Mouse (Mus musculus) hindbrain, embryonic 11.5 days (tissue): ENCODE results near the gene Pknox2. TPM values are rescaled to one million over a fixed set of nuclear protein-coding genes. Genes with fewer than 3 reads are reported as not detected.
A peak's percentile ranks its signal among the peaks of the same experiment; 100 is the strongest.

Source experiments
- ATAC-seq: fragments of 200-750 bp; cut with Nextera tagmentation; 2 replicates; pipeline ENCODE4 v1.8.0; 2017; ENCODE audit warnings: mild to moderate bottlenecking, moderate TSS enrichment, moderate library complexity; ENCODE audit not compliant: low FRiP score
- DNase-seq: peaks from one replicate; pipeline ENCODE4 v3.0.0-alpha.2; 2015; ENCODE audit warnings: low spot score
- H3K27ac ChIP-seq: fragments of 300-500 bp; sonication (generic); 2 replicates; pipeline ENCODE4 v1.5.1; 2014; ENCODE audit warnings: mild to moderate bottlenecking, low read depth, low read length
- H3K27me3 ChIP-seq: fragments of 300-500 bp; sonication (generic); 2 replicates; pipeline ENCODE4 v1.6.1; 2014; ENCODE audit warnings: mild to moderate bottlenecking, low read length, moderate library complexity, mixed read lengths; ENCODE audit not compliant: control insufficient read depth, insufficient read depth
- H3K36me3 ChIP-seq: fragments of 300-500 bp; sonication (generic); 2 replicates; pipeline ENCODE4 v1.6.1; 2014; ENCODE audit warnings: mild to moderate bottlenecking, low read length, moderate library complexity, mixed read lengths; ENCODE audit not compliant: control insufficient read depth, insufficient read depth
- H3K4me1 ChIP-seq: fragments of 300-500 bp; sonication (generic); replicated peaks from 2 replicates; pipeline ENCODE4 v1.6.1; 2014; ENCODE audit warnings: low read length, mixed read lengths; ENCODE audit not compliant: control insufficient read depth, insufficient read depth
- H3K4me2 ChIP-seq: fragments of 300-500 bp; sonication (generic); replicated peaks from 2 replicates; pipeline ENCODE4 v1.6.1; 2014; ENCODE audit warnings: mild to moderate bottlenecking, low read depth, low read length
- H3K4me3 ChIP-seq: fragments of 300-500 bp; sonication (generic); 2 replicates; pipeline ENCODE4 v1.5.1; 2014; ENCODE audit warnings: low read depth, low read length
- H3K9ac ChIP-seq: fragments of 300-500 bp; sonication (generic); 2 replicates; pipeline ENCODE4 v1.6.1; 2014; ENCODE audit warnings: low read depth, low read length
- H3K9me3 ChIP-seq: fragments of 300-500 bp; sonication (generic); 2 replicates; pipeline ENCODE4 v1.6.1; 2016; ENCODE audit warnings: low read length; ENCODE audit not compliant: control insufficient read depth
- WGBS: fragments of 180-500 bp; shearing (Covaris S2); extraction: QIAGEN DNeasy Blood & Tissue Kit; methylation state at CpG from one replicate; pipeline ENCODE4 v1.1.7; 2014; 5-methylcytosine and 5-hydroxymethylcytosine counted together
- polyA plus RNA-seq: library from polyadenylated mRNA; unstranded; fragments of >200 nt; fragmentation: Nextera tagmentation; extraction: Ambion mirVana; gene quantifications from 2 replicates; pipeline ENCODE4 v1.2.1, GENCODE M21; 2014

Gene Pknox2
- polyA plus RNA-seq, 1 experiment from 2014 or later: 18.8 TPM

DNA sequence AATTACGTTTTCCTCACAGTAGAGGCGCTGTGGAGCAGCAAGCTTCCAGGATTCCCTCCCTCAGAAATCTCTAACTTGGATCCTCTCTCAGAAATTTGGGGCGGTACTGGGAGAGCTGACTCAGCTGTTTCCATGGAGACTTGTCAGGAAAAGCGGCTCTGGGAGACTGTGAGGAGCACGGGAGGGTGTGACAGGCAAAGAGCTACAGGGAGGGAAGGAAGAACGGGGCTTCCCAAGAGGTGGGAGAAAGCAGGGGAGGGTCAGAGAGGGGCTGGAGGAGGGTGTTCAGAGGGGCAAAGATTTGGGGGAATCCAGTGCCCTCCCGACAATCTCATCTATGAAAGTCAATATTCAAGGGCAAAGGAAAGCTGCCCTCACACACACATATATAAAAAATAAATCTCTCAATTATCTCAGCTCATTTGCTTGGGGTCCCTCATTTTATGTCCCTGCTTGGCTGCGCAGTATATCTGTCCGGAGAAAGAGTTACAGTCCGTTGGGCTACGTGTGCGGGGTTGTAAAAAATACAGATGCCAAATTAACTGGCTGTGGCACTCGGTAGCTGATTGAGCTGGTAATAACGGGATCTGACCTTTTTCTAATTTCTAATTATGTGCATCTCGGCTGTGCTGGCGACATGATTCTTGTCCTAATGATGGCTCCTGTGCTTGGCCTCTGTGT, 213.3 kb downstream of the Pknox2 start:
- Histone ChIP-seq H3K9me3 (no peaks in the 10 kb centered on the region), H3K4me2 (no peak overlapping the region), H3K9ac (no peak overlapping the region), H3K4me1 (peaks cover 4% of the 10 kb centered on the region; the same call in 1 of the 2 replicates), H3K27ac (no peak overlapping the region), H3K4me3 (no peak overlapping the region), H3K27me3 (no peaks in the 10 kb centered on the region), H3K36me3 (no peaks in the 10 kb centered on the region)
- WGBS: 46% methylated on average over 16 of the region's 16 CpGs
- DNase-seq (peak; percentile 85), ATAC-seq (peak; percentile 80)

GRCm38 (mm10) chr9:36932950-36933812, 214.0 kb downstream of the Pknox2 start:
- Histone ChIP-seq H3K36me3 (no peaks in the 10 kb centered on the region), H3K27me3 (no peaks in the 10 kb centered on the region), H3K4me2 (no peak overlapping the region), H3K27ac (no peak overlapping the region), H3K4me3 (no peak overlapping the region), H3K9ac (no peak overlapping the region), H3K4me1 (no peaks in the 10 kb centered on the region), H3K9me3 (no peaks in the 10 kb centered on the region)
- no peak for DNase-seq
- peak; percentile 34; the same call in 1 of the 2 replicates for ATAC-seq
- WGBS: 73% methylated on average over 12 of the region's 12 CpGs

DNA sequence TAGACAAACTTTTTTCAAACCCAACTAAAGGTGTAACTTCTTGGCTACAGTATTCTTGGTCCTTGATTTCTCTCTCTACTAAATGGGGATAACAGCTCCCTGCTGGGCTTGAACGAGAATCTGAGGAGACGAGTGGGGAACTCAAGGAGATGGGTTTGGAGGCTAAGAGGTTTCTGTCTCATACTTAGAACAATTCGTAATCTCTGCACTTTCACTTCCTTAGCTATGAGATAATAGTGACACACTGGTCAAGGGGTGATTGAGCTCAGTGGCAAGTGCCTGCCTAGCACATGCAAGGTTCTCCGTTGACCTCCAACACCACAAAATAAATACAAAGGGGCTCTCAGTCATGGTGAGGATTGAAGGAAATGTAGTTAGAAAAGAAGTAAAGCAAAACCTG, 215.6 kb downstream of the Pknox2 start:
- WGBS: 88% methylated on average over 4 of the region's 4 CpGs

DNA sequence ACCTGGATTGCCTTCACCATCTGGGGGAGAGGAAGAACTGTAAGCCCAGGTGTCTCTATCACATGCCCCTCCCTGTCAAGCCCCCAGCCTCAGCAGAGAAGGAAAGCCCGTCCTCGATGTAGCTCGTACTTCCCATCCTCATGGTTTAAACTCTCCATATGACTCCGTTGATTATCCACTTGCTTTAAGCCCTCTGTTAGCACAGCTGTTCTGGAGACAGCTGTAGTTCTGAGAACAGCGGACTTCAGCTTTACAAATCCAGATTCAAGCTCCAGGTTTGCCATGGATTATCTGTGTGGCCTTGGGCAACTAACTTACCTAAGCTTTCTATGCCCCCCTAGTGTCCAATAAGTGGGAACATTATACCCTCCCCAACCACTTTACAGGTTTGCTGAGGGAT, 223.5 kb downstream of the Pknox2 start:
- Histone ChIP-seq H3K9me3 (no peaks in the 10 kb centered on the region), H3K27ac (no peak overlapping the region), H3K4me1 (no peaks in the 10 kb centered on the region), H3K9ac (no peak overlapping the region), H3K27me3 (no peaks in the 10 kb centered on the region), H3K4me3 (no peak overlapping the region), H3K4me2 (no peak overlapping the region), H3K36me3 (no peaks in the 10 kb centered on the region)
- ATAC-seq (no peak), DNase-seq (no peak)
- 91% methylated on average over 5 of the region's 5 CpGs for WGBS

More for the DNA sequence above, 215.6 kb downstream of the Pknox2 start:
- no peaks in the 10 kb centered on the region for H3K27me3 ChIP-seq
- no peaks in the 10 kb centered on the region for H3K4me1 ChIP-seq
- ATAC-seq: no peak
- no peak overlapping the region for H3K9ac ChIP-seq
- H3K9me3 ChIP-seq: no peaks in the 10 kb centered on the region
- no peak overlapping the region for H3K27ac ChIP-seq
- H3K4me2 ChIP-seq: no peak overlapping the region
- DNase-seq: no peak
- no peak overlapping the region for H3K4me3 ChIP-seq
- H3K36me3 ChIP-seq: no peaks in the 10 kb centered on the region

GRCm38 (mm10) chr9:36921718-36922415, 225.3 kb downstream of the Pknox2 start:
- no peaks in the 10 kb centered on the region for H3K27me3 ChIP-seq
- H3K27ac ChIP-seq: no peak overlapping the region
- no peak overlapping the region for H3K4me2 ChIP-seq
- H3K36me3 ChIP-seq: no peaks in the 10 kb centered on the region
- ATAC-seq (peak; percentile 57; the same call in 1 of the 2 replicates), DNase-seq (peak; percentile 17)
- H3K4me1 ChIP-seq: no peaks in the 10 kb centered on the region
- WGBS: 65% methylated on average over 13 of the region's 13 CpGs
- no peaks in the 10 kb centered on the region for H3K9me3 ChIP-seq
- no peak overlapping the region for H3K4me3 ChIP-seq
- H3K9ac ChIP-seq: no peak overlapping the region

GRCm38 (mm10) chr9:36919472-36919871, 227.7 kb downstream of the Pknox2 start:
- Histone ChIP-seq H3K9ac (no peak overlapping the region), H3K9me3 (no peaks in the 10 kb centered on the region), H3K27me3 (no peaks in the 10 kb centered on the region), H3K4me2 (no peak overlapping the region), H3K4me1 (no peaks in the 10 kb centered on the region), H3K4me3 (no peak overlapping the region), H3K27ac (no peak overlapping the region), H3K36me3 (no peaks in the 10 kb centered on the region)
- 59% methylated on average over 4 of the region's 4 CpGs for WGBS
- ATAC-seq: no peak
- DNase-seq: no peak

GRCm38 (mm10) chr9:36918582-36918981, 228.6 kb downstream of the Pknox2 start:
- H3K4me3 ChIP-seq: no peak overlapping the region
- H3K4me1 ChIP-seq: no peaks in the 10 kb centered on the region
- H3K36me3 ChIP-seq: no peaks in the 10 kb centered on the region
- DNase-seq (no peak), ATAC-seq (no peak)
- WGBS: 70% methylated on average over 3 of the region's 3 CpGs
- no peak overlapping the region for H3K27ac ChIP-seq
- H3K27me3 ChIP-seq: no peaks in the 10 kb centered on the region
- H3K9ac ChIP-seq: no peak overlapping the region
- no peak overlapping the region for H3K4me2 ChIP-seq
- H3K9me3 ChIP-seq: no peaks in the 10 kb centered on the region

GRCm38 (mm10) chr9:36916915-36917314, 230.3 kb downstream of the Pknox2 start:
- Histone ChIP-seq H3K9me3 (no peaks in the 10 kb centered on the region), H3K4me3 (no peak overlapping the region), H3K27ac (no peak overlapping the region), H3K9ac (no peak overlapping the region), H3K4me2 (no peak overlapping the region), H3K27me3 (no peaks in the 10 kb centered on the region), H3K36me3 (no peaks in the 10 kb centered on the region), H3K4me1 (no peaks in the 10 kb centered on the region)
- DNase-seq (peak; percentile 22), ATAC-seq (0 out of 2 replicates have a peak, but pooled peaks have one; percentile 29)
- 49% methylated on average over 5 of the region's 5 CpGs for WGBS
